Mouse (Mus musculus) MN1 (cell line): Measurements from ENCODE around the gene Slc43a1.
A peak's percentile ranks its signal among the peaks of the same experiment; 100 is the strongest.
"Not testable (repeated sequence)": the region's sequence is repeated elsewhere in the genome, so short reads cannot be mapped to it uniquely, and the experiment has no call there.

ENCODE experiments used
- DNase-seq: peaks from one replicate; pipeline ENCODE4 v3.0.0-alpha.2; 2016; ENCODE audit warnings: low spot score

Slc43a1 gene

DNA sequence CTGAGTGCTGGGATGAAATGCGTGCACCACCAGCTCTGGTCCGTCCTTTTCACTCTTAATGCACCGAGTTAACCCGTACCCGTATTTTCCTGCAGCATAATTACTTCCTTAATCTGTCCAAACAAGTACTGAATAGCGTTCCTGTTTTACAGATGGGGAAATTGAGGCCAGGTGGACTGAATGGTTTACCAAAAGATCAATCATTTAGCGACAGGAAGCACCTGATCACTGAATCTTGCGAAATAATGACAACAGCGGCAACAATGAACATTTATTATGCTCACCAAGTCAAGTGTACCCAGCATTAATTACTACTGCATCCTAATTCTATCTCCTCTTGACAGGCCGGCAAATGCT is at the start of gene Slc43a1:
Gene Slc43a1 (plus strand): TSS at position 258 of the 357 bp plus-strand sequence.
- DNase-seq: no peak

DNA sequence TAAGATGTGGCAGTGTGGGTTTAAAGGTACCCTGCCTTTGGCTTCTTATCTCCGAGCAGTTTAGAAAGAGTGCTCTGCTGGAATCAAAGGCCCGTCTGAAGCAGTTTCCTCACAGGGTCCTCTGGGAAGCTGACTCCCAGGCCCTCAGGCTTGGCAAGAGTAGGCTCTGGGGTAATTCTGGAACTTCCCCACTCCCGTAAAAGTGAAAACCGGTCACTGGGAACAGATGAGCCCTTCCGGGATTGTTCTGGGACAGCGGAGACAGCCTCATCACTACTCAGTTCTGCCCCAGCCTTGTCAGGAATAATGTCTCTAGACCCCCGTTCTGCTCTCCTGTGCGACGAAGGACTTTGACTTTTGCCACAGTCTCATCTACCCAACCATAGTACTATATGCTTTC is 48.2 kb upstream of the Slc43a1 start:
- DNase-seq: no peak

DNA sequence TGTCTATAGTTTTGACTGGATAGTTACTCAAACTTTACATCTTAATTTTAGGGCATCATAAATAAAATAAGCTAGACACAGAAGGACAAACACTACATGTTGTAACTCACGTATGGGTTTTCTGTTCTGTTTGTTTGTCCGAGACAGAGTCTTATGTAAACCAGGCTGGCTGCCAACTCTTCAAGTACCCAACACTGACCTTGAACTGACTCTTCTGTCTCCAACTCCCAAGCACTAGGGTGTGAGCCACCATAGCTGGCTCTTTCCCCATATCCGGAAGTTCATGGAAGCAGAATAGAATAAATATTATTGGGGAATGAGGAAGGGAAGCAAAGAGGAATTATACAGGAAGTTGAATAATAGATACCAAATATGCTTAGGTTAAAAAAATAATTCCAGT is 46.1 kb upstream of the Slc43a1 start:
- DNase-seq: no peak

DNA sequence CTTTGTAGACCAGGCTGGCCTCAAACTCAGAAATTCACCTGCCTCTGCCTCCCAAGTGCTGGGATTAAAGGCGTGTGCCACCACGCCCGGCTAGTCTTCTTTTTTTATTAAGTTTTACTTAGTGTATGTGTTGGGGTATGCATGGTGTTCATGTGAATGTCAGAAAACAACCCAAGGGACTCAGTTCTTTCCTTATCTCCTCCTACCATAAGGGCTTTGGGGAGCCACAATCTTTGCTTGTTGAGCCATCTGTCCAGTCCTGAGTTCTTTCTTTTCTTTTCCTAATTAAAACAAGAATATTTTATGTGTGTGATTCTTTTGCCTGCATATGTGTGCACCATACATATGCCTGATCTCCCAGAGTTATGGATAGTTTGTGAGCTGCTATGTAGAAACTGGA is 45.5 kb upstream of the Slc43a1 start:
- DNase-seq: no peak

DNA sequence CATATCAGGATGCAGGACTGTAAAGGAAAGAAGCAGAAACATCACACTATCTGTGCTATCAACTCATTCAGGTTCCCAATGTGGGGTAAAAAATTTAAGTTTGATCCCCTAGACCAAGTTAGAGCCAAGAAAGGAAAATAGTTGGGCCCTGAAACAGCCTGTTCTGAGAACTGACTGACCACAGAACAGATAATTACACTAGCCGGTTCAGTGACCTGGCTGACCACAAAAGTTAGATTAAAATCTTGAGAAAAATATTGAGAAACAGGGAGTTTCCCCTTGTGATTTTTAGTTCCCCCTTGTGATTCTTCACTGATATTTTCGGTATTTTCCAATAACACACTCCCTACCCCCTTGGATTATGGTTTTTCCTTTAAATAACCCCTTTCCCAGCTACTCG is 44.8 kb upstream of the Slc43a1 start:
- DNase-seq: no peak

DNA sequence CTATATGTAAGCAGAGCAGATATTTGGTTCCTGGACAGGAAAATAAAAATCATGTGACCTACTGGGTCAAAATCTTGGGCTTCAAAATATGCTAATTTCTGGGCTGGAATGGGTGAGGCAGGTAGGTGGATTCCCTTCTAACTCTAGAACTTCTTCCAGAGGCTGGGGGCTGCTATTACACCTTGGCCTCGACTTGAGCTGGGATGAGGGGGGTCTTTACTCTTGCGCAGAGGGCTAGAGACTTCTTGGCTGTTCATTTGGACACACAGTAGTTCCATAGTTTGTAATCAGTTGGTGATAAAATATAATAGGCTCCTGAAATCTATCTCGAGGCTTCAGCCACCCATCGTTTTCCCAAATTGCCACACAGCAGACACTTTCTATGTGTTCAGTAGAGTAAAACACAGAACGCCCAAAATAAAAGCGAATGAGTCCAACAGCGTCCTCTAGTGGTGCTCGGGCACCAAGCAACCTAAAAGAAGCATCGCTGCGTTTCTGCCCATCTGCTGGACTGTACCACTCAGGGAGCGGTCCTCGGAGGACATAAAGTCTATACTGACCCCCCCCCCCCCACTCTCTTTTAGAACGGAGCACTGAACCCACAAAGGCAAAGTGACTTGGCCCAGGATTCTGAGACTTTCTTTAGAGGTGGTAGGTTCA is 40.7 kb upstream of the Slc43a1 start:
- DNase-seq: peak; percentile 87

DNA sequence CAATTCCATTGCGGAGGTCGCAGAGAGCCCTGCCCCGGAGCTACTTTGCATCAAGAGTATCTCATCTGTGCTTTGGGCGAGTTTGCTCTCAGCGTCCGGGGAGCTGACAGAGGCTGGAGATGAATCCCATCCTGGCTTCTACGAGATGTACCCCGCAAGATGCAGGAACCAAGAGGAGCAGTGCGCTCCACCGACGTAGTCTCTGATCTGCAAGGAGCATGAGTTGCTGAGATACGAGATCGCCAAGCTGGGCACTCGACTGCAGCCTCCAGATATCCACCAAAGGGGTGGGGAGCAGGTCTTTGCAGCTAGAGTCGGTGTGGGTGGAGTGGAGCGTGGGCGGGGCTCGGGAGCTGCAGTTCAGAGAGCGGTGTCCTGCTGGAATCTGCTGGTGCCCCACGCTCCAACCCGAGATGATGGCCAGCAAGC is 40.1 kb upstream of the Slc43a1 start, which contains the start of gene Ube2l6:
Gene Ube2l6 (plus strand): TSS at position 336 of the 429 bp plus-strand sequence.
- DNase-seq: peak; percentile 73

DNA sequence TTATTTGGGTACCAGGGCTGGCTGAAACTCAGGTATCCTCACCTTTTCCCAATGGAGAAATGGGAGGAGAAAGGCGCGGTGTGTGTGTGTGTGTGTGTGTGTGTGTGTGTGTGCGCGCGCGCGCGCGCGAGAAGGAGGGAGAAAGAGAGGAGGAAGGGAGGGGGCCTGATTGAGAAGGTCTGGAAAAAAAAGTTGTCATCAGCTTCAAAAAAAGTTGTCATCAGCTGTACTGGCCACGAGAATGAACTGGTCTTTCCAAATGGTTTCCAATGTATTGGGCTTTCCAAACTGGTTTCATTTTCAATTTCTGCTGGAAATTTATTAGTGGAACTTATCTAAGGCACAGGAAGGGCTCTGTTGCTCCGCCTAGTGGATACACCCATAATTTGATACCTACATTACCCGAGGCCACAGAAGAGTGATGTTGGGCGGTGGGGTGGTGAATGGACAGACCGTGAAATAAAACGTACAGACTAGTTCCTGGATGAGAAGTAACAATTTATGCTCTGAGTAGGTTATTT is 39.5 kb upstream of the Slc43a1 start:
- DNase-seq: peak; percentile 90

DNA sequence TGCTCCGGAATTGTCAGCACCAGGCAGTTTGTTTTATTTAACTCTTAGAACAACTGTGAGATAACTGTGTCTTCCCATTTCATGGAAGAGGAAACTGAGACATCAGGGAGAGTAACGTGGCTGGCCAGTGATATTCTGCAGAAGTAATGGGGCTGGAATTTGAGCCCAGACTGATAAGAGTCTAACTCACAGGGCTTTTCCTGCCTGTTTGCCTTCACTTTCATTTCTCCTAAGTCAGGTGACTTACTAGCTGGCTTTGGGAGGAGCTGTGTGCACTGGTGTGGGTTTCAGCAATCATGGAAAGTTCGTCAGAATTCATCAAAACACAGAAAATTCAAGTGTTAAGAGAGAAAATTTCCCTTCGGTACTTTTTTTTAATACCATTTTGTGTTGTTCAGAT is 38.3 kb upstream of the Slc43a1 start:
- no peak for DNase-seq

DNA sequence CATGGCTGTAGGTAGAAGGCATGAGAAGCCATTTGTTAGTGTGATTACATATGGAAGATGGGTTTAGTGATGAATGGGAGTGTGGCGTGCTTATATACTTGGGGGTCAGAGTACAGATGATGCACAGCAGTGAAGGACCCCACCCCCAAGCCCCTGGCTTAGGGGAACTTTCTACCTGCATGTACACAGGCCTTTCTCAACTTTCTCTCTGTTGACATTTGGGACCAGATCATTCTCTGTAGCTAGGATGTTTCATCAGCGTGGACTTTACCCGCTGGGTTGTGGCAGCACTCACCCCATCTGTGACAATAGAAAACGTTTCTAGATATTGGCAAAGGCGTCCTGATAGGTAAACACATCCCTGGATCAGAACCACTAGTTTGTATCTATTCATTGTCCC is 37.4 kb upstream of the Slc43a1 start:
- not testable (repeated sequence) for DNase-seq

DNA sequence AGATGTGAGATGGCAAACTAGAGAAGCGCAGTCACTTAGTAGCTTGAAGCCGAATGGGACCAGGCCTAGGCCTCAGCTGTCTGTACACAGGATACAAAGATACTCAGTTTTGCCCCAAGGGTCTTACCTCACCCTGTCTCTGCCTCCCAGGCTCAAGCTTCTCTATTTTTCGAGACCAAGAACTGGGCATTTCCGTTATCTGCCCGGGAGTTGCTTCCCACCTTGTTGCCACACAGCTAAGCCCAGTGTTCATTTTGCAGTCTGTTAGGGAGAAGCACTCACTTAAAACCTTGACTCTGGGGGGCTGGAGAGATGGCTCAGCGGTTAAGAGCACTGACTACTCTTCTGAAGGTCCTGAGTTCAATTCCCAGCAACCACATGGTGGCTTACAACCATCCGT is 34.7 kb upstream of the Slc43a1 start:
- no peak for DNase-seq

DNA sequence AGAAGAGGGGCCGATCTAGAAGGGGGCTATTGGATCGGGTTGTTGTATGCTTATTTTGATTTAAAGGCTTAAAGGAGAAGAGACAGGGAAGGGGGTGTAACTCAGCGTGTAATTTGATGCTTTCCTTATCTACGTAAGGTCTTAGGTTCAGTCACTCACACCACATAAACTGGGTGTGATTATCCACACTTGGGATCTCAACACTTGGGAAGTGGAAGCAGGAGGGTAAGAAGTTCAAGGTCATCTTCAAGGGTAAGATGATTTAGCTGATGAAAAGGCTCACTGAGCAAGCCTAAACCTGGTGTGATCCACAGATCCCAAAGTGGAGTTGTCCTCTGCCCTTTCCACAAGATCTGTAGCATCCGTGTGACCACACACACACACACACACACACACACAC is 32.1 kb upstream of the Slc43a1 start:
- no peak for DNase-seq

DNA sequence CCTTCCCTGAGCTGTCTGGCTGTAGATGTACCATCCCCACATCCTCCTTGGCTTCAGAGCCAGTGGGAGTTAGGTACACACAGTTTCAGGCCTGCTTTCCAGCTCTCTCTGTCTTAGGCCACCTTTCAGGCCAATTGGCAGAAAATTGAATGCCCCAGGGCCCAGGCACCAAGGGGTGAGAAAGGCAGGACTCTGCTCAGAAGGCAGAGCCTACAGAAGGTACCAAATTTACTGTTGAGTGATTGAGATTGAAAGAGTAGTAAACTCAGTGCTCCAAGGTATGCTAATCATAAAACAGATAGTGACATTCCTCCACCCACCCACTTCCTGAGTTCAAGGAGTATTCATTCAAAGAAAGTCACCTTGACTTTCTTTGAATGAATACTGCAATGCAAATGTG is 29.3 kb upstream of the Slc43a1 start:
- DNase-seq: no peak

DNA sequence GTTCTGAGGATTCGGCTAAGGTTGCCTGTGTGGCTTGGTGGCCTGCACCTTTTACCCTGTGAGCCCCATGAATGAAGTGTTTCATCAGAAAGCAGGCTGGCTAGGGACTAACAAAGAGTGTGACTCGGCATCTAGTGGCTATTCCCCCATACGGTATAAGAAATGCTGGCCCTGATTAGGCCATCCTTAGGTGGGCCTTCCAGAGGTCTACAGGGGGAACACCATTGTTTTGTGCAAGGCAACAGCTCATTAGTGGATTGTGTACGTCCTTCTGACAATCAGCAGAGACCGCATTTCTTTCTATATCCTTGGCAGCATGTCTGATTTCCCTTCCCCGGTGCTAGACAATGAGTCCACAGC is 28.1 kb upstream of the Slc43a1 start:
- DNase-seq: no peak

DNA sequence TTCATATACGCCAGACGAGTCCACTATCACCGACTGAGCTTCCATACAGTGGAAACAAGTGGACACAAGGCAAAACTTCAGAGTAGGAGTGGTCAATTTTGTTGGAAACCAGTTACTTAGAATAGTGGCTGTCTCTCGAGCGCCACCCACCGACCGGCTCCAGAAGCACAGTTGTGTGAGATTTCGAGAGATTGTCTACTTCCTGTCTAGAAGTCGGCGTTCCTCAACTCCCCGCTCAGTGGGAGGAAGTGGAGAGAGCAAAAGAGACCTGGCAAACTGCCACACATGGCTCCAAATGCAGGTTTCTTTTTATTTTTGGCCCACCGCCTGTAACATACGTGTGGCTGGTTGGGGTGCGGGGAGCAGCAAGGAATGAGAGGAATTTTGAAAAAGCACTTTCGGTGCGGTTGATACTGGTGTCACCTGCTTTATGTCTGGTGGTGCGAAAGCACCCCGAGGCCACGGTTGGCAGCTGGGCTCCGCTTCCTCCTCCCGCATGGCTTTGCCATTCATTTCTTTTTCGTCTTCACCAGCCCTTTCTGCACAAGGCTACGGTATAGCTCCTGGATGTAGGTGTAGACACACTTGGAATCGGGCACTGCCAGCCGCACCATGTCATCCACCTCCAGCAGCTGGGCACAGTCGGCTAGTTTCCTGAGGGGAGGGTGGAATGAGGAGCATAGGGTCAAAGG is 27.6 kb upstream of the Slc43a1 start:
- no peak for DNase-seq

DNA sequence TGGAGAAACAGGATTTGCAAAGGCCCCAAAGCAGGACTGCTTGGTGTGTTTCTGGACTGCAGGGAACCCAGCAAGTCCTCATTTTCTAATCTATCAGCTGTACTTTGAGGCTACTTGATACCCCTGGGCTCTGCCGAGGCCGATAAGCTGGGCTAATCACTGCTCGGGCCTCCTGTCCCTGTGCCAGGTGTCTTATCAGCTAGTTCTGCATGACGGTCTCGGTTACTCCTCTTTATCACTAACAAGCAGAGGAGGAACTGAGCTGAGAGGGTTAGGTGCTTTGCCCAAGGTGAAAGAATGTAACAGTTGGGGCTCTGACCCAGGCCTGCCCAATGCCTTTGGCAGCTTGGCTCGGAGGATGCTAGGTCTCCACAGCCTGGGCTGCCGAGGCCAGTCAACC is 26.8 kb upstream of the Slc43a1 start:
- DNase-seq: no peak

DNA sequence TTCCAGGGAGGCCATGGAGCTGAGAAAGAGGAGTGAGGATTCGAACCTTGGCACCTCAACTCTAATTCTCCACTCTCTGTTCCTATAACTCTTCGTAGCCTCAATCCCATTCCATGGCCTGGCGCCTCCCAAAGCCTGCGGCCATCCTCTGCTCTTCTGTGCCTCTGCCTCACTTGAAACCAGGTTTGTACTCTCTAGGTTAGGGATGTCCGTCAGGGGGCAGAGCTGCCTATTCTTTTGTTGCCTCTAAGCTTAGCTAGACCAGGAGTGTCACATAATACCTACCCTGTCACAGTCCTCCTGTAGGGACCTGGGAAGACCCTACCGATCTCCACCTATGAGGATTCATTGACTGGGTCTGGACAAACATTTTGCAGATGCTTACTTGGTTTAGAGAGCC is 26.0 kb upstream of the Slc43a1 start:
- DNase-seq: no peak

DNA sequence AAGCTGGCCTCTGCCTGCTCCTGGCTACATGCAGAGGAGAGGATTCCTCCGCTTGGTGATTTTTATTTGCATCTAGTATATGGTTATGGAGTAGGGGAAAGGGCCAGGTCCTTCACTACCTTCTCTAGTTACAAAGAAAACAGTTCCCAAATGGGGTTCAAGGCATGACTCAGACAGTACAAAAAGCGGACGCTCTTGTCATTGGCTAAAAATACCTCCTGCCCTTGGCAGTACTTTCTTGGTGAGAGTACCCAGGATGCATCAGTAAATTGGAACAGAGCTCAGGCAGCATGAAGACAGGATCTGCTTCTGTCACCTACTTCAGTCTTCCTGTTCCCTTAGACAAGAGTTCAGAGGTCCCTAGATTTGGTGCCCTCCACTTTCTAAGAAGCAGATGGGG is 18.8 kb upstream of the Slc43a1 start:
- no peak for DNase-seq

DNA sequence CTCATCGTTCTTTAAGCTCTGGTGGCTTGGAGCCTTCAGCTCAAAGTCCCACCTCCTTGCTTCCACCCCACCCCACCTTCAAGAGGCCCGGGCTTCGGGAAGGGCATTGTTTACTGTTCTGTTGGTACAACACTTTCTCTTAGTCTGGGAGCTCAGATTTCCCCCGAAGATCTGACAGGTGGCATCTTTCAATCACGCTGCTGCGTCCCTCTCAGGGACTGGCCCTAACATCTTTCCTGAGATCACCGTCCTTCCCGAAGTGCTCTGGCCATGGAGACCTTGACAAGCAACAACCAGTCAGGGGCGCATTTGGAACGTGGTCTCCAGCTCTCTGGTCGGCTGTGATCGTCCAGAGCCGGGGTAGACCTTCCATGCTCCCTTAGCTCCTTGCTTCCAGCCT is 16.1 kb upstream of the Slc43a1 start, which contains the start of gene Smtnl1:
Gene Smtnl1 (minus strand): TSS at position 101 of the 400 bp plus-strand sequence.
- no peak for DNase-seq

DNA sequence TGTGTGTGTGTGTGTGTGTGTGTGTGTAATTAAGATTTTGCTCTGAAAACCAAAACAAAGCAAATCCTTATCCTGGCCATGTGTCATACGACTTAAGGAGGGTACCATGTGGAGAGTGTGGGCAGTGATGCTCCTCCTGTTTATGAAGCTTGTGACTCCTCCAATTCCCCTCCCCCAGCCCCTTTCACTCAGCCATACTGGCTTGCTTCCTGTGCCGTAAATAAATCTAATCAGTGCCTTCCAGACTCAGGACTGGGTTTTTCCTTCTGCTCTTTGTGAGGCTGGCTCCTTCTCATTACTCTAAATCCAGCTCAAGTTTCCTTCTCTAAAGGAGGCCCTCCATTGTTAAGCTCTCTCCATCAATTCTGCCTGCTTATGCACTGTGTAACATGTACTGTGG is 15.4 kb upstream of the Slc43a1 start:
- peak; percentile 72 for DNase-seq

DNA sequence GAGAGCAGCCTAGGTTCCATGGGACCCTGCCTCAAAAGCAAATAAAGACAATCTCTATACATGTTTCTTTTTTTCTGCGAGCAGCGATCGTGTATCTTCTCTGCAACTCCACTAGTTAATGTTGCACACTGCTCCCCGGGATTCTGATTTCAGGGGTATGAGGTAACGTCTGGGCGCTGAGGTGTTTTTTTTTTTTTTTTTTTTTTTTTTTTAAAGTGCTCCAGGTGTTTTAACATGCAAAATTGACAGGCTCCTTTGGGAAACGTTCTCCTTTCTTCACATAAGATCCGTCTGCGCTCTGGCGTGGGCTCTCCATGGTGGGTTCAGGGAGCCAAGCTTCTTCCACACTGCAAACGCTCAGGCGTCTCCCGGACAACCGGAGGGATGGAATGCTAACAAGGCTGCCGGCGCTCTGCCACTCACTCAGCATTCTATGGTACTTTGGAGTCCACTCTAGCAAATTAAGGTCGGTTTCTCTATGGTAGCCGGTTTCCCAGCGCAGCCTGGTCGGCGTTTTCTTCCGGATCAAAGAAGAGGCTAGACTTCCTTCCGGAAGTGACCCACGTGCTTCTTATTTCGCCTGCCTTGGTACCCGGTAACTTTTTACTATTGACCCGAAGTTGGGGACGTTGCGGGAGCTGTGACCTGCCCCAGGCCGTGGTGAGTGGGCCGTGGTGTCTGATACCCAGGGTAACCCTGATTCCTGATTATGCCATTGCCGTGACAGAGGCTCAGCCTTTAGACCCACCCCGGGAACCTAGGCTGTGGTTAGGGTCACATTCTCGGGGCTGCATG is 12.0 kb upstream of the Slc43a1 start, which contains the start of gene Timm10:
Gene Timm10 (plus strand): TSS at position 510 of the 795 bp plus-strand sequence.
- DNase-seq: peak; percentile 95

DNA sequence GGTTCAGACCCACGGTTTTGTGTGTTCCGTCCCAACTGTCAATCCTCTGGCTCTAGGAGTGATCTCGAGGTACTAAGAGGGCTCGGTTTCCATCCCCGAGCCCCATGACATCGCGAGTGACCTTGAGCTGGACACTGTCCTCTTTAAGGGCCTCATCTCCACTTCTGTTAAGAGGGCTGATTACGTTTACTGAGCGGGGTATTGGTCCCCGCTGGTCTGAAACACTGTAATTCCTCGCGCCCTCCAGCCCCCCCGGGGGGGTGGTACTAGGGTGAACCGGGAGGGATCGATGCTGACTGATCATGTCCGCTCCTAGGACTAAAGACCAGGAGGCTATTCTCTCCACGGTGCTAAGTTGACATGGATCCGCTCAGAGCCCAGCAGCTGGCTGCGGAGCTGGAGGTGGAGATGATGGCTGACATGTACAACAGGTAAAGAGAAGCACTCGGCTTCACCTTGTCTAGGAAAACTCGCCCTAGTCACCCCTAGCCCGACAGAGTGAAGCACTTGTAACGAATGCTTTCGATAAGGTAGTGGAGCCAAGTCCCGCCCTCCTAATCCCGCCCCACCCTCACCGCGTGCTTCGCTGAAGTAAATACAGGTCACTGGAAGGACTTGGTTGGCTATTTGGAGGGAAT is 11.2 kb upstream of the Slc43a1 start:
- peak; percentile 45 for DNase-seq
